Mouse (Mus musculus): ENCODE measurements around the gene Ctdnep1.

Gene Ctdnep1

GRCm38 (mm10) chr11:70031321-70031670, 50.3 kb downstream of the Ctdnep1 start:
- no peak for DNase-seq

- DNase-seq, result no peak
These were observed 57.2 kb downstream of the Ctdnep1 start for GRCm38 (mm10) chr11:70038174-70038573.

GRCm38 (mm10) chr11:70039631-70040030, 58.7 kb downstream of the Ctdnep1 start:
- no peak for DNase-seq

GRCm38 (mm10) chr11:70040184-70040583, 59.2 kb downstream of the Ctdnep1 start:
- DNase-seq, result no peak
